Mouse (Mus musculus) liver, embryonic 16.5 days (tissue): ENCODE data around the gene Insig2. TPM values are rescaled to one million over a fixed set of nuclear protein-coding genes. Genes with fewer than 3 reads are reported as not detected.

ENCODE experiments used
- ATAC-seq: fragments of 200-750 bp; cut with Nextera tagmentation; 2 replicates; pipeline ENCODE4 v1.8.0; 2017; ENCODE audit warnings: low read depth, mild to moderate bottlenecking, moderate number of reproducible peaks, moderate library complexity
- H3K27ac ChIP-seq: fragments of 300-500 bp; sonication (generic); 2 replicates; pipeline ENCODE4 v1.5.1; 2014; ENCODE audit warnings: mild to moderate bottlenecking, low read length
- H3K27me3 ChIP-seq: fragments of 300-500 bp; sonication (generic); 2 replicates; pipeline ENCODE4 v1.6.1; 2014; ENCODE audit warnings: low read depth, low read length, mixed read lengths; ENCODE audit not compliant: control insufficient read depth, insufficient read depth
- H3K36me3 ChIP-seq: fragments of 300-500 bp; sonication (generic); 2 replicates; pipeline ENCODE4 v1.6.1; 2014; ENCODE audit warnings: mild to moderate bottlenecking; ENCODE audit not compliant: control insufficient read depth, insufficient read depth
- H3K4me1 ChIP-seq: fragments of 300-500 bp; sonication (generic); 2 replicates; pipeline ENCODE4 v1.6.1; 2014; ENCODE audit warnings: low read depth, low read length, mixed read lengths; ENCODE audit not compliant: control insufficient read depth
- H3K4me2 ChIP-seq: fragments of 300-500 bp; sonication (generic); 2 replicates; pipeline ENCODE4 v1.6.1; 2014; ENCODE audit warnings: low read depth, low read length, mixed read lengths
- H3K4me3 ChIP-seq: fragments of 300-500 bp; sonication (generic); 2 replicates; pipeline ENCODE4 v1.5.1; 2014; ENCODE audit warnings: low read depth, mild to moderate bottlenecking, low read length
- H3K9ac ChIP-seq: fragments of 300-500 bp; sonication (generic); 2 replicates; pipeline ENCODE4 v1.6.1; 2014; ENCODE audit warnings: low read depth, low read length
- H3K9me3 ChIP-seq: fragments of 300-500 bp; sonication (generic); replicated peaks from 2 replicates; pipeline ENCODE4 v1.6.1; 2016; ENCODE audit warnings: low read length; ENCODE audit not compliant: control insufficient read depth
- WGBS: fragments of 180-500 bp; shearing (Covaris S2); extraction: QIAGEN DNeasy Blood & Tissue Kit; methylation state at CpG from one replicate; pipeline ENCODE4 v1.1.7; 2014; ENCODE audit not compliant: insufficient replicate concordance; 5-methylcytosine and 5-hydroxymethylcytosine counted together
- polyA plus RNA-seq: library from polyadenylated mRNA; unstranded; fragments of >200 nt; fragmentation: Nextera tagmentation; extraction: Ambion mirVana; gene quantifications from 2 replicates; pipeline ENCODE4 v1.2.1, GENCODE M21; 2015

Gene Insig2
- polyA plus RNA-seq, 1 experiment from 2014 or later, result 10.5 TPM

DNA sequence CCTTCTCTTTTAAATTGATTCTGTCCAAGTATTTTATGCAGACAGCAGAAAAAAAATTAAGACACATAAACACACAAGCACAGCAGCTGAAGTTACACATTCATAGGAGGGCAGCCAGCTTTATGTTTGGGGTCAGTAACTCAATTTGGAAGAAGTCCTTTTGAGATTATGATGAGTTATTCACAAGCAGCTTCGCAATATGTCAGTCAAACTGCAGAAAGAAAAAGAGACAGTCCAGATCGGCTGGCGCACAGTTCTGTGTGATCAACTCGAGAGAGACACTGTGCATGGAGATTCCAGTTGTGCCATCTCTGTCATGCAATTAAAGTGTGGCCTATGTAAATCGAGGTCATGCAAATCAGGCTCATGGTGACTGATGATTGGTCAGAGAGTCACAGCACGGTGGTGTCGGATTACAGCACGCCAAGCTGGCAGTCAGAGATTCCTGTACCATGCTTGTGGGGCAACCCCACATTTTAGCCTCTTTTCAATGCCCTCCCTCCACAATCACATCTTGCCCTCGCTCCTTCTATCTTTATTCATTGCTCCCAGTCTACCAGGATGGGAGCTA lies 72.1 kb downstream of the Insig2 start:
- Histone ChIP-seq H3K4me1 (no peaks in the 10 kb centered on the region), H3K27me3 (no peaks in the 10 kb centered on the region), H3K9ac (no peak overlapping the region), H3K27ac (no peak overlapping the region), H3K4me2 (no peak overlapping the region), H3K4me3 (no peak overlapping the region), H3K36me3 (no peaks in the 10 kb centered on the region), H3K9me3 (no peaks in the 10 kb centered on the region)
- WGBS, result 57% methylated on average over 9 of the region's 9 CpGs
- no peak for ATAC-seq

Other genes starting within 250 kb of the Insig2 start
- gene Ccdc93, start 98.5 kb upstream of the Insig2 start, polyA plus RNA-seq, result 2.8 and 3.6 TPM in 2 replicates
- not detected in 2 replicates for gene Htr5b, start 195.9 kb upstream of the Insig2 start, polyA plus RNA-seq
- 20.8 and 22.7 TPM in 2 replicates for gene Ddx18, start 235.4 kb upstream of the Insig2 start, polyA plus RNA-seq